Mouse (Mus musculus) neural tube, embryonic 13.5 days (tissue): Measurements from ENCODE around the gene Dpm1. TPM values are rescaled to one million over a fixed set of nuclear protein-coding genes. Genes with fewer than 3 reads are reported as not detected.

ENCODE experiments used
- ATAC-seq: fragments of 200-750 bp; cut with Nextera tagmentation; 2 replicates; pipeline ENCODE4 v1.8.0; 2017; ENCODE audit warnings: low read depth, mild to moderate bottlenecking, moderate TSS enrichment, moderate library complexity
- H3K27ac ChIP-seq: fragments of 300-500 bp; sonication (generic); replicated peaks from 2 replicates; pipeline ENCODE4 v1.5.1; 2015; ENCODE audit warnings: moderate library complexity, mild to moderate bottlenecking, inconsistent platforms
- H3K27me3 ChIP-seq: fragments of 300-500 bp; sonication (generic); 2 replicates; pipeline ENCODE4 v1.6.1; 2015; ENCODE audit warnings: mild to moderate bottlenecking, inconsistent platforms
- H3K36me3 ChIP-seq: fragments of 300-500 bp; sonication (generic); 2 replicates; pipeline ENCODE4 v1.6.1; 2015; ENCODE audit warnings: mild to moderate bottlenecking, inconsistent platforms
- H3K4me1 ChIP-seq: fragments of 300-500 bp; sonication (generic); replicated peaks from 2 replicates; pipeline ENCODE4 v1.6.1; 2015; ENCODE audit warnings: inconsistent platforms
- H3K4me2 ChIP-seq: fragments of 300-500 bp; sonication (generic); 2 replicates; pipeline ENCODE4 v1.6.1; 2015; ENCODE audit warnings: inconsistent platforms, mild to moderate bottlenecking, moderate library complexity
- H3K4me3 ChIP-seq: fragments of 300-500 bp; sonication (generic); 2 replicates; pipeline ENCODE4 v1.5.1; 2015; ENCODE audit warnings: mild to moderate bottlenecking, inconsistent platforms
- H3K9ac ChIP-seq: fragments of 300-500 bp; sonication (generic); 2 replicates; pipeline ENCODE4 v1.6.1; 2015; ENCODE audit warnings: moderate library complexity, mild to moderate bottlenecking, inconsistent platforms
- H3K9me3 ChIP-seq: fragments of 300-500 bp; sonication (generic); 2 replicates; pipeline ENCODE4 v1.6.1; 2016; ENCODE audit warnings: inconsistent platforms
- WGBS: fragments of 180-500 bp; shearing (Covaris S2); methylation state at CpG from one replicate; pipeline ENCODE4 v1.1.7; 2015; 5-methylcytosine and 5-hydroxymethylcytosine counted together
- polyA plus RNA-seq: library from polyadenylated mRNA; unstranded; fragments of >200 nt; fragmentation: Nextera tagmentation; extraction: Ambion mirVana; gene quantifications from 2 replicates; pipeline ENCODE4 v1.2.1, GENCODE M21; 2015

Dpm1 gene
- 66.2 and 75.9 TPM in 2 replicates for polyA plus RNA-seq

DNA sequence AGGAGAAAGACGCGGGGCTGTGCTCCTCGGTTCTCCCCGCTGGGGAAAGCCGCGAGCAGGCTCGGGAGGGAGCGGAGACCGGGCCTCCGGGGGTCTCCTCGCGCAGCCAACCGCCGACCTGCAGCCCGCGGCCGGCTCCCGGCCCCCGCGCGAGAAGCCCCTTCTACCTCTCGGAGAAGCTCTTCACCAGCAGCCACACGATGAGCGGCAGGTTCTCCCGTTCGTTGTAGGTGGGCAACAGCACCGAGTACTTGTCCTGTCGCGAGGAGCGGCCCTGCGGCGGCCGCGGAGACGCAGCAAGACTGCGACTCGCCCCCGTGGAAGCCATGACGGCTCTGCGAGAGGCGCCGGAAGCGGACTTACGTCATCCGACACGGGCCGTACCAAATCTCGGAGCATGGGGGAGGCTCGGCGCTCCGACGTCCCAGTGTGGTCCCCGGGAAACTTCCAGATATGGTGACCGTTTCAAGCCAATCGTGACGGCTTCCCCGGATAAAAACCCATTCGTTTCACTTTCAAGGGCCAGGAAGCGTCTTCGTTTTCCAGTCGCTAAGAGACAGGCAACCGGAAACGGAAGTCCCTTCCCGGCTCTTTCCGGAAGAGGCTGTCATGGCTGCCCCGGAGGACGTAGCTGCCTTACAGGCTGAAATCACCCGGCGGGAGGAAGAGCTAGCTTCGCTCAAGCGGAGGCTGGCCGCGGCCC, at the start of gene Dpm1, which contains the start of the genes Gm20716 and Mocs3:
Gene Dpm1 (minus strand): TSS at position 566 of the 703 bp plus-strand sequence.
Gene Gm20716 (minus strand): TSS at position 339 of the 703 bp plus-strand sequence.
Gene Mocs3 (plus strand): TSS at position 597 of the 703 bp plus-strand sequence.
- under 1% methylated on average over 73 of the region's 73 CpGs for WGBS
- peak; percentile 92 for ATAC-seq
- Histone ChIP-seq H3K36me3 (peaks cover 39% of the 10 kb centered on the region), H3K4me3 (peak within 1 kb of the TSS; percentile 98), H3K9ac (peak within 1 kb of the TSS; percentile 95), H3K27me3 (no peaks in the 10 kb centered on the region), H3K4me1 (peaks cover 48% of the 10 kb centered on the region), H3K27ac (peak within 1 kb of the TSS; percentile 92), H3K4me2 (peak within 1 kb of the TSS; percentile 100), H3K9me3 (no peaks in the 10 kb centered on the region)

DNA sequence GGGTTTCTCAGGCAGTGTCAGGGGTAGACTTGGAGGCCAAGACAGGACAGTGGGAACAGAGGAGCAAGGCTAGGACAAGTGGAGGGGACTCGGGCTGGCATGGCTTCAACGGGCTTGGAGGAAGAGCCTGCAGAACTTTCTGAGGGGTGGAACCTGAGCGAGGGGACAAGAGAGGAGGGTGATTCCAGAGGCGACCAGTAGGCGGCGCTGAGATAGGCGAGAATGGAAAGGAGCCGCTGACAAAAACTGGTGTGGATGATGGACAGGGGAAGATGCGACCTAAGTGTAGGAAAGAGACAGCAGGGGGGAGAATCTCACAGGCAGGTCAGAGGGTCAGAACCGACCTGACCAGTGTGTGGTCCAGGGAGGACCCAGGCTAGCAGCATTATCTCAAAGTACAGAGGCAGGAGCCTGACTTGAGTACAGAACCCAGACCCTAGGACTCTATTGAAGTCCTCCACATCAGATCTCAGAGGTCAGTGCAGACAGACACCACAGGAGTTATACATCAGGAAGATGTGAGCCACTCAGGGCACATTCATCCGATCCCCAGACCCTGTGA, 44.1 kb upstream of the Dpm1 start:
- ATAC-seq = no peak; the same call in 1 of the 2 replicates
- peaks cover 63% of the 10 kb centered on the region for H3K27me3 ChIP-seq
- H3K9me3 ChIP-seq = no peaks in the 10 kb centered on the region
- no peaks in the 10 kb centered on the region for H3K4me1 ChIP-seq
- H3K27ac ChIP-seq = no peak overlapping the region
- H3K4me3 ChIP-seq = no peak overlapping the region
- WGBS = 14% methylated on average over 11 of the region's 11 CpGs
- no peak overlapping the region for H3K9ac ChIP-seq
- H3K36me3 ChIP-seq = no peaks in the 10 kb centered on the region
- H3K4me2 ChIP-seq = no peak overlapping the region

DNA sequence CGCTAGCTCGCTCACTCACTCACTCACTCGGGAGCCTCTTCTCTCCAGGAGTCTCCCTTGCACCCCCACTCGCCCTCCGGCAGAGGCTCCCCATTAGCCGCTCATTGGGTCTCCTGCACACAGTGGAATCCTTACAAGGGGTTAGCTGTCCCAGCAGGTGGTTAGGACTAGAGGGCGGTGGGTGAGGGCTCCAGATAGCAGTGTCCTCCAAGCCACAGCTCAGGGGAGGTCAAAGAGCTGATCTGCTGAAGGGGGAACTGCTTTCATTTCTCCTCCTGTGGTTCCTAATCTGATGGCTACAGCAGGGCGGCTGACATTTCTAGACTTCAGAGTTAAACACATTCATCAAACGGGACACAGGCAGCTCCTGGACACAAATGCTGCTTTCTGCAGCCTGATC, 43.0 kb upstream of the Dpm1 start:
- ATAC-seq = no peak

DNA sequence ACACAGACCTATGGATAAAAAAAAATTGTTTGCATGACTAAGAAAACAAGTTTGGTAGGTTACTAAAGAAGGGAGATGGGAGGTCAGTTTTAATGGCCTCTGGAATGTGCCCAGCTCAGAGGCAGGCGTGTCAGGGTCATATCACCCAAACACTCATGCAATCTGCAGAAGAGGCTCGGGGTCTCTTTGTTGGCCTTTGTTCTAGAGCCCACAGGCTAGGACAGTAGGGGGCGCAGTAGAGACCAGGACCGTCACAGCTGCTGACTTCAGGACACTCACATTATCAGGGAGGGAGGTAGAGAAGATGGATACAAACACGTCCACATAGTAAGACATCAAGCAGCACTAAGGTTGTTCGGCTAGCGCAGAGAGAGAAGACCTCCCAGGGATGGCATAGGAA, 37.6 kb upstream of the Dpm1 start:
- H3K4me1 ChIP-seq = no peaks in the 10 kb centered on the region
- no peaks in the 10 kb centered on the region for H3K36me3 ChIP-seq
- H3K4me2 ChIP-seq = no peak overlapping the region
- ATAC-seq = no peak
- peaks cover 4% of the 10 kb centered on the region; the same call in 1 of the 2 replicates for H3K27me3 ChIP-seq
- no peaks in the 10 kb centered on the region for H3K9me3 ChIP-seq
- H3K9ac ChIP-seq = no peak overlapping the region
- no peak overlapping the region for H3K27ac ChIP-seq
- 40% methylated on average over 7 of the region's 7 CpGs for WGBS
- H3K4me3 ChIP-seq = no peak overlapping the region

More for the DNA sequence above, 43.0 kb upstream of the Dpm1 start:
- Histone ChIP-seq H3K4me1 (no peaks in the 10 kb centered on the region), H3K27me3 (peaks cover 53% of the 10 kb centered on the region), H3K4me2 (no peak overlapping the region), H3K9me3 (no peaks in the 10 kb centered on the region), H3K4me3 (no peak overlapping the region), H3K36me3 (no peaks in the 10 kb centered on the region), H3K27ac (no peak overlapping the region), H3K9ac (no peak overlapping the region)
- 44% methylated on average over 9 of the region's 9 CpGs for WGBS

DNA sequence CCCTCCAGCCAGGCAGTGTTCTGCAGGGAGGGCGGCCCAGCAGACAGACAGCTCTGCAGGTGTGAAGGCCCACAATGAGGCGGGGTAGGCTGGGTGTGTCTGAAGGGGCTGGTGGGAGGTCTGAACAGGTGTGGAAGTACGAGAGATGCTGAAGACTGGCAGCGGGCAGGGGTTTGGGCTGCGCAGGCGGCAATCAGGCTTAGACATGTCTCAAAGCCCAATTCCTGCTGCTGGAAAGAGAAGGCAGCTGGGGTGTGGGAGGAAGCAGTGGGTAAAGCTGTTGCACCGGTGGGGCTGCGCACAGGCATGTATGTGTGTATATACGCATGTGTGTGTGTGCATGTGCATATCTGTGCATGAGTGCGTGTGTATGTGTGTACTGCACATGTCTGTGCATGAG, 30.5 kb upstream of the Dpm1 start:
- Histone ChIP-seq H3K36me3 (no peaks in the 10 kb centered on the region), H3K4me3 (no peak overlapping the region), H3K27me3 (no peaks in the 10 kb centered on the region; the same call in 1 of the 2 replicates), H3K9ac (no peak overlapping the region), H3K4me2 (no peak overlapping the region), H3K27ac (no peak overlapping the region), H3K4me1 (no peaks in the 10 kb centered on the region), H3K9me3 (no peaks in the 10 kb centered on the region)
- ATAC-seq = no peak
- WGBS = 96% methylated on average over 10 of the region's 10 CpGs

DNA sequence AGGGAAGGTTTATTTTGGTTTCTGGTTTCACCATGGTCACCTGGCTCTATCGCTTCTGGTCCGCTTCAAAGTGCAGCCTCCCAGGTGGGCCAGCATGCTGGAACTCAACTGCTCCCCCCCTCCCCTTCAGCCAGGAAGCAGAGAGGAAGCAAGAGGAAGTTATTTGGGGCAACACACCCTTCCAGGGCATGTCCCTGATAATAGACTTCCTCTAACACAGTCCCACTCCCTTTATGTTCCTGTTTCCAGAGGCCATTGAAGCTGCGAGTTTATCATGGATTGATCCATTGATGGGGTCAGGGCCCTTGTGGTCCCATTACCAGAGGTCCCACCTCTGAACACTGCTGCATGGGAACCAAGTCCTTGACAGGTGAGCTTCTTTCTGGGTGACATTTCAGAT, 29.7 kb upstream of the Dpm1 start:
- 87% methylated on average over 3 of the region's 3 CpGs for WGBS
- ATAC-seq = no peak
- H3K4me3 ChIP-seq = no peak overlapping the region
- no peaks in the 10 kb centered on the region; the same call in 1 of the 2 replicates for H3K27me3 ChIP-seq
- no peaks in the 10 kb centered on the region for H3K9me3 ChIP-seq
- no peaks in the 10 kb centered on the region for H3K36me3 ChIP-seq
- H3K4me2 ChIP-seq = no peak overlapping the region
- no peaks in the 10 kb centered on the region for H3K4me1 ChIP-seq
- no peak overlapping the region for H3K27ac ChIP-seq
- H3K9ac ChIP-seq = no peak overlapping the region

DNA sequence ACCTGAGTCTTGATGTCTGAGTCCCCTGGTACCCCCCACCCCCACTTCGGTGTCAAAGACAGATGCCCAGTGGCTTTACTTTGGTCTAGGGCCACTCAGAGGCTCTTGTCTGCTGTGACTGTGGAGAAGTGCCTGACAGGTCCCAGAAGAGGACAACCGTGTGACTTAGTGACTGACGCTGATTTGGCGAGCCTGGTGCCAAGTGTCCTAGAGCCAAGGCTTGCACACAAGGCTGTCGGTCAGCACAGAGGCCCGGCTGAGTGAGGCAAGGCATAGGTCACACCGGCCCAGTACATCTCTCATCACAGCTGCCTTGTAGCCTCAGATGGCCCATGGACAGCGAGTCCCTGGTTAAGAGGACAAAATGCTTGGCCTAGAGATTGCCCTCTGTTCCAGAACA, 28.7 kb upstream of the Dpm1 start:
- no peak for ATAC-seq
- Histone ChIP-seq H3K27me3 (no peaks in the 10 kb centered on the region; the same call in 1 of the 2 replicates), H3K9ac (no peak overlapping the region), H3K4me1 (no peaks in the 10 kb centered on the region), H3K27ac (no peak overlapping the region), H3K4me3 (no peak overlapping the region), H3K9me3 (no peaks in the 10 kb centered on the region), H3K36me3 (no peaks in the 10 kb centered on the region), H3K4me2 (no peak overlapping the region)
- WGBS = 87% methylated on average over 8 of the region's 8 CpGs

DNA sequence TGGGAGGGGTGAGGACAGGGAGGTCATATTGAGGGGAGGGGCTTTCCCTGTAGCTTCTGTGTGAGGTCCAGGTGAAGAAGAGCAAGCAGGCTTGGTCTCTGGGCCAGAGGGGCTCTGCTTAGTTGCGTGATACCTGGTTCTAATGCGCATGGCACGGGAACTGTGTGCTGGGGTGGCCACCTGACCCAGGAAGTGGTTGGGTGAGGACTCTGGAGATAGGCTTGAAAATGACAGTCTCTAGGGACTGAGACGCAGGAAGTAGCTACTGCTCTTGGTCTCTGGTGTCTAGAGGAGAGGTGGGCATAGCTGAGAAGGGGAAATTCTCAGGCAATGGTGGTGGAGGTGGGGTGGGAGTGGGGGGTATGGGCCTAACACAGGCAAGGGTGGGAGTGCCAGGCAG, 26.8 kb upstream of the Dpm1 start:
- Histone ChIP-seq H3K4me2 (no peak overlapping the region), H3K9ac (no peak overlapping the region), H3K4me1 (no peaks in the 10 kb centered on the region), H3K4me3 (no peak overlapping the region), H3K27ac (no peak overlapping the region), H3K9me3 (no peaks in the 10 kb centered on the region), H3K36me3 (no peaks in the 10 kb centered on the region), H3K27me3 (peaks cover 3% of the 10 kb centered on the region)
- ATAC-seq = no peak
- WGBS = 88% methylated on average over 4 of the region's 4 CpGs

DNA sequence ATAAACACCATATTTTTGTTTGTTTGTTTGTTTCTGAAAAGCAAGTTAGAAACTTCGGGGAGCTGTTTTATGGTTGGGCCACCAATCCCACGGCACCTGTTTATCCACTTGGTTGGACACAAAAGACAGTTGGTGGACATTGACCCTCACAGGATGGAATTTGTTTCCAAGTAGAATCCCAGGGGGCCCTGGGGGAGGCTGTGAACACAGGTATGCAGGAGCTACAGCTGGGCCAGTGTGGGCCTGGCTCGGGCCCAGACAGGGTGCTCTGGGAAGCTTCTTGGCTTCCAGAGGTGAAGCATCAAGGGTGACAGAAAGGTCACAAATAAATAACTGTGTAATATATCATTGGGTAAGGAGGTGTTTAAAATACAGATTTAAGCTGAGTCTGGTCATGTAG, 26.1 kb upstream of the Dpm1 start:
- Histone ChIP-seq H3K4me3 (no peak overlapping the region), H3K27ac (no peak overlapping the region), H3K4me1 (no peaks in the 10 kb centered on the region), H3K36me3 (no peaks in the 10 kb centered on the region), H3K4me2 (no peak overlapping the region), H3K9ac (no peak overlapping the region), H3K9me3 (no peaks in the 10 kb centered on the region), H3K27me3 (peaks cover 10% of the 10 kb centered on the region)
- ATAC-seq = no peak
- WGBS = 79% methylated on average over 3 of the region's 3 CpGs

DNA sequence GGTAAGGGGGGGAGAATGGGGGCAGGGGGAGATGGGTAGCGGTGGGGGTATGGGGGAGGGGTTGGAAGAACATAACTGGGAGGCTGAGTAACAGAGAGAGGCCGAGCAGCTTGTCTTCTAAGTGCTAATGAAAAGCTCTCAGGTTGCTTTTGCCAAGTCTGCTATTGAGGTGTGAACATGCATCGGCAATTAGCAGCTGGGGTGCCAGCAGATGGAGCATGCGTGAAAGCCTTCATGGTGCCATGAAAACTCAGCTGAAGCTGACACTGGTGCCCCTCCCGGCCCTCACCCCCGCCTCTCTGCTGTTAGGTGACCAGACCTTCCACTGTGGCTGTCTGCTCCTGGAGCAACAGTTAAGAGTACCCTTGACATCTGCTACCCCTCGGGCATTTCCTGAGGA, 23.4 kb upstream of the Dpm1 start:
- Histone ChIP-seq H3K4me1 (no peaks in the 10 kb centered on the region), H3K4me2 (no peak overlapping the region), H3K9me3 (no peaks in the 10 kb centered on the region), H3K27me3 (peaks cover 16% of the 10 kb centered on the region), H3K9ac (no peak overlapping the region), H3K4me3 (no peak overlapping the region), H3K36me3 (no peaks in the 10 kb centered on the region), H3K27ac (no peak overlapping the region)
- ATAC-seq = no peak
- WGBS = 58% methylated on average over 7 of the region's 7 CpGs

DNA sequence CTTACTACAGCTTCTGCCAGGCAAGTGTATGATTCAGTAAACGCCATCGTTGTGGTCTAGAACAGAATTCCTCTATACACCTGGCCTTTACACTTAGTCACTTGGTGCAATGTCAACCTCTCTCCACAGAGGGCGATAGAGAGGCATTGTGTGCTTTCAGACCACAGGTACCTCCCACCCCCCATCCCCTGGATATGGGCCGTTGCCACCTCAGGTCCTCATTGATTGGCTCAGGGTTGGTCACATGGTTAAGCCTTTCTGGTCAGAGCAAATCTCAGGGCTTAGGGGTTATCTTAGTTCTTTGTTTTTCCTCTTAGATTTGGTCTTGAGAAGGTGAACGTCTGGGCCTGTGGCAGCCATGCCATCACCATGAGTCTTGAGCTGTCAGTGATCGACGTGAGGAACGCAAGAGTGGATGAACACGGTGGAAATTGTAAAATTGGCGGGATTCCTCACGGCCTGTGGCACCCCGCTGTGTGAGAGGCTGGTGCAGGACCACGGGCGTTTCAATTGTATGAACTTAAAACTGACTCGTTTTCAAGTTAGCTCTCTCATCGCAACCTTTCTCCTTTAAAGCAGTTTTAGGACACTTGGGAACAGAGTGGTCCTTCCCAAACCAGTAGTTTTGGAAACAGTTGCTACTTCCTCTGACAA, 22.4 kb upstream of the Dpm1 start:
- no peak for ATAC-seq
- Histone ChIP-seq H3K4me2 (0 out of 2 replicates have a peak overlapping the region, but pooled peaks have one; percentile 1), H3K9ac (no peak overlapping the region), H3K27me3 (peaks cover 19% of the 10 kb centered on the region), H3K9me3 (no peaks in the 10 kb centered on the region), H3K36me3 (no peaks in the 10 kb centered on the region), H3K4me1 (no peaks in the 10 kb centered on the region), H3K27ac (no peak overlapping the region), H3K4me3 (no peak overlapping the region)
- 13% methylated on average over 16 of the region's 16 CpGs for WGBS

DNA sequence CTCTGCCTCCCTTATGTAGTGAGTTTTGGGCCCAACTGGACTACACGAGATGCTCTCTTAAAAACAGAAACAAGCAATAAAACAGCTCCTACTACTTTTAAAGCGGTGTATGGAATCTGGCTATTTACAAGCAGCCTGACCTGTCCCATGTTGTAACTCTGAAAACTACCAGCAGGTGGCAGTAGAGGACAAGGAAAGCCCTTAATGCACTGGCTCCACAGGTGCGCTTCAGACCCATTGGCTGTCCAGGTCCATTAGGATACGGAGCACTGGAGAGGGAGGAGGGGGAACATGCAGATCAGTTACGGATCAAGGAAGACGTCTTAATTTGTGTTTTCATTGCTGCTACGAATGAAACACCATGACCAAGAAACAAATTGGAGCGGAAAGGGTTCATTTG, 19.9 kb upstream of the Dpm1 start:
- Histone ChIP-seq H3K36me3 (no peaks in the 10 kb centered on the region), H3K4me2 (no peak overlapping the region), H3K27ac (no peak overlapping the region), H3K27me3 (peaks cover 21% of the 10 kb centered on the region), H3K4me1 (no peaks in the 10 kb centered on the region), H3K4me3 (no peak overlapping the region), H3K9ac (no peak overlapping the region), H3K9me3 (no peaks in the 10 kb centered on the region)
- WGBS = 18% methylated on average over 8 of the region's 8 CpGs
- peak; percentile 38; the same call in 1 of the 2 replicates for ATAC-seq
